In the genomic region with DNA sequence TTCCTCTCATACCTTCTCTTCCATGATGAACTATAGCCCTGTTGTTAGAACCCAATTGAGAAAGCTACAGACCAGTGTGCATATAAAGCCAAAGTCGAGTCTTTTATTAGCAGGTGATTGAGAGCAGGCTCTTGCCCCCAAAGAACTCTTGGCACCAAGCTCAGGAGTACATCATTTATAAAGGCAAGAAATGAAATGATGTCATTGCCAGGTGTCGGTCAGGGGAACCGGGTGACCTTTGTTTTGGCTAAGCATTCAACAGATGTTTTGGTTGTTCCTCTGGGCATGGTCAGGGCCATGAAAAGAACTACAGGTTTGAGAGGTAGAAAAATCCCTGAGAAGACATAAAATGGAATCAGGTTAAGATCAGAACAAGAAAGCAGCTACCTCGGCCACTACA, we compare ENCODE assay signal across 32 mouse cellular contexts.
"Had no signal": no experiment of that assay in that cellular context is flagged by ENCODE, and none has a peak within 500 bp of the region (broad histone marks: within the 10 kb centered on the region; RNA-seq: fewer than 3 reads in every experiment).

No protein-coding gene starts in this region.

- H3K27me3 ChIP-seq: limb, embryonic 12.5 days; limb, embryonic 13.5 days; limb, embryonic 15.5 days; liver, embryonic 12.5 days; liver, embryonic 13.5 days; liver, embryonic 15.5 days; lung, embryonic 15.5 days; megakaryocyte, embryonic 14.5 days; midbrain, embryonic 12.5 days; midbrain, embryonic 13.5 days; midbrain, embryonic 15.5 days; neural tube, embryonic 12.5 days; neural tube, embryonic 13.5 days had no signal

- ATAC-seq: liver, embryonic 12.5 days; liver, postnatal 0 days; lung, postnatal 0 days; midbrain, embryonic 13.5 days; midbrain, embryonic 15.5 days; midbrain, embryonic 16.5 days had no signal

- H3K27ac ChIP-seq: limb, embryonic 12.5 days; limb, embryonic 13.5 days; limb, embryonic 15.5 days; liver, embryonic 12.5 days; liver, embryonic 13.5 days; liver, embryonic 14.5 days; liver, embryonic 15.5 days; lung, embryonic 15.5 days; macrophage; midbrain, embryonic 10.5 days; midbrain, embryonic 12.5 days; midbrain, embryonic 13.5 days; midbrain, embryonic 15.5 days; neural tube, embryonic 12.5 days; neural tube, embryonic 13.5 days had no signal

- DNase-seq: left cerebral cortex, postnatal 4 days; liver; liver, embryonic 13.5 days; liver, postnatal 0 days; lung, adult 18-20 months; lung, adult 2 months; lung, embryonic 14.5 days; lung, postnatal 10 days; lung, postnatal 14 days; lung, postnatal 36 days; lung, postnatal 4 days; midbrain, embryonic 14.5 days had no signal

- H3K4me2 ChIP-seq: limb, embryonic 12.5 days; limb, embryonic 13.5 days; limb, embryonic 15.5 days; liver, embryonic 11.5 days; liver, embryonic 12.5 days; liver, embryonic 13.5 days; liver, embryonic 15.5 days; lung, embryonic 14.5 days; lung, embryonic 15.5 days; midbrain, embryonic 11.5 days; midbrain, embryonic 12.5 days; midbrain, embryonic 13.5 days; midbrain, embryonic 15.5 days; neural tube, embryonic 12.5 days; neural tube, embryonic 13.5 days had no signal

- H3K9me3 ChIP-seq: limb, embryonic 12.5 days; limb, embryonic 13.5 days; limb, embryonic 15.5 days; liver, embryonic 12.5 days; liver, embryonic 13.5 days; liver, embryonic 15.5 days; lung, embryonic 15.5 days; midbrain, embryonic 10.5 days; midbrain, embryonic 12.5 days; midbrain, embryonic 13.5 days; midbrain, embryonic 15.5 days; neural tube, embryonic 12.5 days; neural tube, embryonic 13.5 days had no signal

- H3K4me1 ChIP-seq: limb, embryonic 12.5 days; limb, embryonic 13.5 days; limb, embryonic 15.5 days; liver, embryonic 12.5 days; liver, embryonic 13.5 days; liver, embryonic 15.5 days; lung, embryonic 15.5 days; megakaryocyte, embryonic 14.5 days; midbrain, embryonic 10.5 days; midbrain, embryonic 12.5 days; midbrain, embryonic 13.5 days; midbrain, embryonic 15.5 days; neural tube, embryonic 12.5 days; neural tube, embryonic 13.5 days had no signal

- H3K9ac ChIP-seq: limb, embryonic 12.5 days; limb, embryonic 13.5 days; limb, embryonic 15.5 days; liver, embryonic 12.5 days; liver, embryonic 13.5 days; liver, embryonic 14.5 days; liver, embryonic 15.5 days; liver, postnatal 0 days; lung, embryonic 14.5 days; lung, embryonic 15.5 days; midbrain, embryonic 12.5 days; midbrain, embryonic 13.5 days; midbrain, embryonic 15.5 days; neural tube, embryonic 12.5 days; neural tube, embryonic 13.5 days had no signal

- H3K4me3 ChIP-seq: limb, embryonic 12.5 days; limb, embryonic 13.5 days; limb, embryonic 15.5 days; liver, embryonic 12.5 days; liver, embryonic 13.5 days; liver, embryonic 15.5 days; lung, embryonic 15.5 days; megakaryocyte, embryonic 14.5 days; midbrain, embryonic 10.5 days; midbrain, embryonic 12.5 days; midbrain, embryonic 13.5 days; midbrain, embryonic 15.5 days; myocyte; neural tube, embryonic 12.5 days; neural tube, embryonic 13.5 days had no signal

- H3K36me3 ChIP-seq: limb, embryonic 12.5 days; limb, embryonic 13.5 days; limb, embryonic 15.5 days; liver, embryonic 12.5 days; liver, embryonic 13.5 days; liver, embryonic 15.5 days; lung, embryonic 15.5 days; midbrain, embryonic 10.5 days; midbrain, embryonic 12.5 days; midbrain, embryonic 13.5 days; midbrain, embryonic 15.5 days; neural tube, embryonic 12.5 days; neural tube, embryonic 13.5 days had no signal
